Mouse (Mus musculus) kidney, adult 2 months (tissue): Measurements from ENCODE around the gene Arl8b.

ENCODE experiments used
- CTCF ChIP-seq: fragments of 200-500 bp; conservative IDR thresholded peaks from 2 replicates; pipeline ENCODE4 v1.5.1; 2011; ENCODE audit warnings: low read depth, mild to moderate bottlenecking, control low read depth, low read length, moderate library complexity, mixed read lengths; ENCODE audit not compliant: insufficient read depth, insufficient read length
- POLR2A ChIP-seq: fragments of 200-500 bp; IDR thresholded peaks from one replicate; pipeline ENCODE4 v1.6.1; 2011; ENCODE audit warnings: low read depth, low read length, control low read depth

GRCm38 (mm10) chr6:108783184-108783881 is 434 bp downstream of the Arl8b start:
- no peak for TF ChIP-seq CTCF
- no peak for TF ChIP-seq POLR2A
